Mouse (Mus musculus) MEL (cell line): Measurements from ENCODE around the gene Crkl. TPM values are rescaled to one million over a fixed set of nuclear protein-coding genes. Genes with fewer than 3 reads are reported as not detected.
"Not testable (repeated sequence)": the region's sequence is repeated elsewhere in the genome, so short reads cannot be mapped to it uniquely, and the experiment has no call there.

Source experiments
- DNase-seq: peaks from one replicate; pipeline ENCODE4 v3.0.0; 2011; ENCODE audit warnings: low read depth, low spot score
- H3K27ac ChIP-seq: 2 replicates; pipeline ENCODE4 v1.5.1; 2012; ENCODE audit warnings: low read depth, mild to moderate bottlenecking, control low read depth, low read length, moderate library complexity; ENCODE audit not compliant: control insufficient read depth
- H3K27me3 ChIP-seq, 2 experiments: fragments of 150-350 bp in 1 of 2; sonication (generic) in 1 of 2; 2 replicates each; pipeline ENCODE4 v1.6.1; 2012; ENCODE audit warnings: low read length in 2 of 2, mild to moderate bottlenecking in 2 of 2, improper control_type of control experiment in 1 of 2, moderate library complexity in 1 of 2; ENCODE audit not compliant: insufficient read depth in 2 of 2, control insufficient read depth in 1 of 2
- H3K36me3 ChIP-seq, 2 experiments: 2 replicates each; pipeline ENCODE4 v1.6.1; 2012 to 2014; ENCODE audit warnings: low read length in 2 of 2, improper control_type of control experiment in 1 of 2, inconsistent platforms in 1 of 2, mild to moderate bottlenecking in 1 of 2; ENCODE audit not compliant: insufficient read depth in 2 of 2, control insufficient read depth in 1 of 2
- H3K4me1 ChIP-seq, 2 experiments: fragments of 150-350 bp in 1 of 2; sonication (generic) in 1 of 2; 2 replicates each; pipeline ENCODE4 v1.6.1; 2012; ENCODE audit warnings: low read length in 2 of 2, improper control_type of control experiment in 1 of 2, mild to moderate bottlenecking in 1 of 2; ENCODE audit not compliant: insufficient read depth in 2 of 2, control insufficient read depth in 1 of 2
- H3K4me3 ChIP-seq, 2 experiments: fragments of 150-350 bp in 1 of 2; sonication (generic) in 1 of 2; 2 replicates each; pipeline ENCODE4 v1.5.1; 2012; ENCODE audit warnings: low read depth in 2 of 2, low read length in 2 of 2, mild to moderate bottlenecking in 2 of 2, moderate library complexity in 2 of 2, control low read depth in 1 of 2, improper control_type of control experiment in 1 of 2; ENCODE audit not compliant: control insufficient read depth in 1 of 2, insufficient read depth in 1 of 2
- H3K79me2 ChIP-seq: 2 replicates; pipeline ENCODE4 v1.6.1; 2012; ENCODE audit warnings: mild to moderate bottlenecking, low read length, moderate library complexity; ENCODE audit not compliant: control insufficient read depth, poor library complexity, insufficient read depth
- H3K9ac ChIP-seq: 2 replicates; pipeline ENCODE4 v1.6.1; 2012; ENCODE audit warnings: low read depth, mild to moderate bottlenecking, control low read depth, low read length, moderate library complexity; ENCODE audit not compliant: control insufficient read depth, poor library complexity, severe bottlenecking
- H3K9me3 ChIP-seq: fragments of 150-350 bp; sonication (generic); replicated peaks from 2 replicates; pipeline ENCODE4 v1.6.1; 2012; ENCODE audit warnings: mild to moderate bottlenecking, low read length, improper control_type of control experiment, moderate library complexity; ENCODE audit not compliant: insufficient read depth
- BHLHE40 ChIP-seq: IDR thresholded peaks from 2 replicates; pipeline ENCODE4 v1.6.1; 2012; ENCODE audit warnings: low read depth, mild to moderate bottlenecking, inconsistent platforms, low read length, improper control_type of control experiment, borderline replicate concordance
- CTCF ChIP-seq, 3 experiments: IDR thresholded peaks in 2 of 3; conservative IDR thresholded peaks in 1 of 3; 2 replicates each; pipeline ENCODE4 v1.5.1; 2011 to 2012; ENCODE audit warnings: low read length in 3 of 3, low read depth in 2 of 3, mild to moderate bottlenecking in 2 of 3, improper control_type of control experiment in 1 of 3, inconsistent platforms in 1 of 3, mixed read lengths in 1 of 3, moderate library complexity in 1 of 3; ENCODE audit not compliant: control insufficient read depth in 1 of 3, insufficient read depth in 1 of 3, poor library complexity in 1 of 3, severe bottlenecking in 1 of 3
- ELF1 ChIP-seq: IDR thresholded peaks from 2 replicates; pipeline ENCODE4 v1.6.1; 2014; ENCODE audit warnings: low read depth, mild to moderate bottlenecking, inconsistent platforms, low read length, improper control_type of control experiment, moderate library complexity
- EP300 ChIP-seq, 2 experiments: IDR thresholded peaks; 2 replicates each; pipeline ENCODE4 v1.6.1; 2011; ENCODE audit warnings: improper control_type of control experiment in 2 of 2, low read length in 2 of 2, low read depth in 1 of 2, mild to moderate bottlenecking in 1 of 2
- ETS1 ChIP-seq: IDR thresholded peaks from 2 replicates; pipeline ENCODE4 v1.6.1; 2012; ENCODE audit warnings: low read depth, mild to moderate bottlenecking, inconsistent platforms, low read length, improper control_type of control experiment, moderate library complexity
- GABPA ChIP-seq: IDR thresholded peaks from 2 replicates; pipeline ENCODE4 v1.6.1; 2012; ENCODE audit warnings: low read depth, mild to moderate bottlenecking, inconsistent platforms, low read length, improper control_type of control experiment, moderate library complexity
- GATA1 ChIP-seq: IDR thresholded peaks from 2 replicates; pipeline ENCODE4 v1.6.1; 2011; ENCODE audit warnings: low read depth, low read length, improper control_type of control experiment
- JUND ChIP-seq: IDR thresholded peaks from 2 replicates; pipeline ENCODE4 v1.6.1; 2011; ENCODE audit warnings: low read depth, mild to moderate bottlenecking, improper control_type of control experiment, low read length
- KAT2A ChIP-seq: conservative IDR thresholded peaks from 2 replicates; pipeline ENCODE4 v1.6.1; 2012; ENCODE audit warnings: low read depth, low read length, improper control_type of control experiment, inconsistent platforms
- MEF2A ChIP-seq: IDR thresholded peaks from 2 replicates; pipeline ENCODE4 v1.6.1; 2014; ENCODE audit warnings: low read depth, mild to moderate bottlenecking, inconsistent platforms, low read length, improper control_type of control experiment; ENCODE audit not compliant: poor library complexity, insufficient replicate concordance, severe bottlenecking; ENCODE audit errors: extremely low read depth
- MXI1 ChIP-seq: IDR thresholded peaks from 2 replicates; pipeline ENCODE4 v1.6.1; 2011; ENCODE audit warnings: mild to moderate bottlenecking, low read depth, low read length, improper control_type of control experiment
- POLR2AphosphoS2 ChIP-seq: IDR thresholded peaks from 2 replicates; pipeline ENCODE4 v1.6.1; 2011; ENCODE audit warnings: low read length, improper control_type of control experiment
- RAD21 ChIP-seq: IDR thresholded peaks from 2 replicates; pipeline ENCODE4 v1.6.1; 2011; ENCODE audit warnings: mild to moderate bottlenecking, low read depth, low read length, improper control_type of control experiment
- RCOR1 ChIP-seq: IDR thresholded peaks from 2 replicates; pipeline ENCODE4 v1.6.1; 2012; ENCODE audit warnings: low read depth, mild to moderate bottlenecking, inconsistent platforms, low read length, improper control_type of control experiment
- SIN3A ChIP-seq: IDR thresholded peaks from 2 replicates; pipeline ENCODE4 v1.6.1; 2012; ENCODE audit warnings: low read length, improper control_type of control experiment, inconsistent platforms
- SMC3 ChIP-seq: IDR thresholded peaks from 2 replicates; pipeline ENCODE4 v1.6.1; 2011; ENCODE audit warnings: low read depth, low read length, improper control_type of control experiment
- TAL1 ChIP-seq: IDR thresholded peaks from 2 replicates; pipeline ENCODE4 v1.6.1; 2012; ENCODE audit warnings: mild to moderate bottlenecking, inconsistent platforms, low read length, moderate library complexity, mixed read lengths
- TBP ChIP-seq: IDR thresholded peaks from 2 replicates; pipeline ENCODE4 v1.8.0; 2011; ENCODE audit warnings: low read depth, low read length, improper control_type of control experiment
- UBTF ChIP-seq: IDR thresholded peaks from 2 replicates; pipeline ENCODE4 v1.6.1; 2012; ENCODE audit warnings: low read depth, mild to moderate bottlenecking, inconsistent platforms, low read length, improper control_type of control experiment, moderate library complexity, borderline replicate concordance; ENCODE audit not compliant: insufficient read depth
- ZKSCAN1 ChIP-seq: IDR thresholded peaks from 2 replicates; pipeline ENCODE4 v1.6.1; 2012; ENCODE audit warnings: low read depth, mild to moderate bottlenecking, inconsistent platforms, low read length, improper control_type of control experiment, moderate library complexity
- ZMIZ1 ChIP-seq: IDR thresholded peaks from 2 replicates; pipeline ENCODE4 v1.6.1; 2012; ENCODE audit warnings: low read depth, mild to moderate bottlenecking, inconsistent platforms, low read length, improper control_type of control experiment, moderate library complexity
- ZNF384 ChIP-seq: IDR thresholded peaks from 2 replicates; pipeline ENCODE4 v1.6.1; 2012; ENCODE audit warnings: low read depth, mild to moderate bottlenecking, inconsistent platforms, low read length, improper control_type of control experiment
- polyA plus RNA-seq, 2 experiments: library from polyadenylated mRNA; stranded (reverse) in 1 of 2; unstranded in 1 of 2; fragments of >175 nt in 1 of 2; fragments of >200 nt in 1 of 2; gene quantifications; 2 replicates each; pipeline versions ENCODE4 v1.2.1 to v1.2.4; 2012; ENCODE audit warnings: low replicate concordance in 2 of 2, low read depth in 1 of 2; ENCODE audit not compliant: insufficient read length in 2 of 2, insufficient read depth in 1 of 2, missing spikeins in 1 of 2
- total RNA-seq: library from RNA; depleted of rRNA; stranded (reverse); fragments of 300-350 nt; gene quantifications from 2 replicates; pipeline ENCODE4 v1.2.3, GENCODE M21; 2012

Gene Crkl
- total and polyA plus RNA-seq, 3 experiments, result 14.9 to 146 (median 34.6) TPM

DNA sequence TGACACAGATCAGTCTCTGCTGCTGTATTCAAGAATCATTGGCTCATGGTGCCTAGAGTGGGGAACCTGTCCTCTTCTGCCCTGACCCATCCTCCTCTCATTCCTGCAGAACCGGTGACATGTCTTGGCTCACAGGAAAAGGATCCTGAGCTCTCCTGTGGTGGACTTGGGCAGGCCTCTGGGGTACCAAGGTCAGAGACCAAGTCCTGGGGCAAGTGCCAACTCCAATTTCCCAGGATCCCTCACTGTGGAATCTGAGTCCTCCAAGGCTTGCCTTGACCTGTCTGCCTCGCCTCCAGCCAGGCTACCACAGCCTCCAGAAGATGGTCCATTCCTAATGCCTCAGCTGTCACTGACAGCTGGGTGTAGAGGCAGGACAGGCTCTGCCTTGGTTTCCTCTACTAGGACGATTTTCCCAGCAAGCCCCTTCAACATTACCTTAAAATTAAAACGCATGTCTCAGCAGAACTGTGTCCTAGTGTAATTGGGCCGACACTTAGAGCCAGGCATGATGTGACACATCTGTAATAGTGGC, 55.3 kb downstream of the Crkl start:
- Histone ChIP-seq H3K4me3 (no peak overlapping the region), H3K27ac (no peak overlapping the region), H3K36me3 (peaks cover 0 to 15% of the 10 kb centered on the region in 2 experiments; a peak in 2 of 4 replicates), H3K9me3 (no peaks in the 10 kb centered on the region), H3K79me2 (peaks cover 8% of the 10 kb centered on the region), H3K27me3 (peaks cover 0 to 6% of the 10 kb centered on the region in 2 experiments; a peak in 2 of 4 replicates), H3K9ac (no peak overlapping the region), H3K4me1 (peaks cover 9 to 15% of the 10 kb centered on the region in 2 experiments)
- TF ChIP-seq ETS1, result no peak
- no peak for DNase-seq

DNA sequence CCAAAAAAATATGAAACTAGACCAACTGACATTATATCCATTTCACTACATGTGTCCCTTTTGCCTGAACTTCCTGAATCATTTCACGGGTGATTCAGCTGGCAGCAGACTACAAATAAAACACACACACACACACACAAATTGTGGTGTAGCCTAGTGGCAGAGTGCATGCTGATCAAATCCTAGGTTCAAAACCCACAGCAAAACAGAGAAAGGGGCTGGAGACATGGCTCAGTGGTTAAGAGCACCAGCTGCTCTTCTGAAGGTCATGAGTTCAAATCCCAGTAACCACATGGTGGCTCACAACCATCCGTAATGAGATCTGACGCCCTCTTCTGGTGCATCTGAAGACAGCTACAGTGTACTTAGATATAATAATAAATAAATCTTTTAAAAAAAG, 56.2 kb downstream of the Crkl start:
- H3K4me1 ChIP-seq, result peaks cover 9 to 15% of the 10 kb centered on the region in 2 experiments
- H3K9me3 ChIP-seq, H3K27me3 ChIP-seq, H3K79me2 ChIP-seq: not testable (repeated sequence)
- peak overlapping the region; percentile 98 for H3K27ac ChIP-seq
- peaks cover 0 to 15% of the 10 kb centered on the region in 2 experiments; a peak in 2 of 4 replicates for H3K36me3 ChIP-seq
- H3K4me3 ChIP-seq, result peak overlapping the region; percentile 75 to 86
- H3K9ac ChIP-seq, result peak overlapping the region; percentile 78
- TF ChIP-seq TBP (peak; percentile 87), CTCF (IDR thresholded peaks at IDR 0.05 in 2 of 3, conservative IDR thresholded peaks at IDR 0.05 in 1 of 3; ENCODE audit: control insufficient read depth in 1 of 3, insufficient read depth in 1 of 3, low read depth in 2 of 3, low read length in 3 of 3, poor library complexity in 1 of 3, severe bottlenecking in 1 of 3) (0 out of 6 replicates have a peak, but pooled peaks of 1 of the 3 experiments have one; percentile 24)
- peak; percentile 54 for DNase-seq

DNA sequence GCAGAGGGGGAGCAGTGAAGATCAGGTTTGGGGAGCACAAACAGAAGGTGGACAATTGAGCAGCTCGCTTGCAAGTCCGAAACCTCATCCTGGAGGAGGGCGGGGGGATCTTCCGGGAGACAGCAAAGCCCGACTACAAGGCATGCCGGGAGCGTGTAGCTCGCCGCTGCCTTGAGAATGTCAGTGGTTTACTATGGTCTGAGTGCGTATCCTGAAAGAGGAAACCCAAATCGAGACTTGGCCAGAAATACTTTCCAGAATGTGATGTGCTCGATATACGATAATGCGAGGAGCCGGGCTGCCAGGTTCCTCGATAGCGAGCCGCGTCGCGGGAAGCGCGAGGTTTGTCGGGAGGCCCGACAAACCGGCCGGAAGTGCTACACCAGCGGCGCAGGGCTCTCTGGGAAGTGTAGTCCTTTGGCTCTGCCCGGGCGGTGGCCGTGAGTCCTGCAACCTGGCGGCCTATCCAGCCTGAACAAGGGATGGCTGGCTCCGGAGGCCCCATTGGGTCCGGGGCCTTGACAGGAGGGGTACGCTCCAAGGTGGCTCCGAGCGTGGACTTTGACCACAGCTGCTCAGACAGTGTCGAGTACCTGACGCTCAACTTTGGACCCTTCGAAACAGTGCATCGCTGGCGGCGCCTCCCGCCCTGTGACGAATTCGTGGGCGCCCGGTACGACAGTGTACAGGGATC, 56.9 kb downstream of the Crkl start, which contains the start of gene Lztr1:
Gene Lztr1, plus strand, starts transcription at position 143 of the 694 bp plus-strand sequence.
- Histone ChIP-seq H3K9ac (peak within 1 kb of the TSS; percentile 78), H3K9me3 (no peaks in the 10 kb centered on the region), H3K27me3 (peaks cover 0 to 4% of the 10 kb centered on the region in 2 experiments; a peak in 2 of 4 replicates), H3K4me3 (peak within 1 kb of the TSS; percentile 75 to 86), H3K4me1 (peaks cover 9 to 15% of the 10 kb centered on the region in 2 experiments), H3K79me2 (peaks cover 8% of the 10 kb centered on the region), H3K27ac (peak within 1 kb of the TSS; percentile 98), H3K36me3 (peaks cover 0 to 15% of the 10 kb centered on the region in 2 experiments; a peak in 2 of 4 replicates)
- DNase-seq, result peak; percentile 95
- TF ChIP-seq RAD21 (no peak), TAL1 (peak; percentile 12; the same call in 1 of the 2 replicates), JUND (no peak), UBTF (no peak), TBP (peak; percentile 73; the same call in 1 of the 2 replicates), EP300 (IDR thresholded peaks at IDR 0.05; ENCODE audit: low read depth in 1 of 2, low read length in 2 of 2) (no peak), MXI1 (peak; percentile 75), SIN3A (no peak; the same call in 1 of the 2 replicates), ZKSCAN1 (no peak), MEF2A (no peak), CTCF (IDR thresholded peaks at IDR 0.05 in 2 of 3, conservative IDR thresholded peaks at IDR 0.05 in 1 of 3; ENCODE audit: control insufficient read depth in 1 of 3, insufficient read depth in 1 of 3, low read depth in 2 of 3, low read length in 3 of 3, poor library complexity in 1 of 3, severe bottlenecking in 1 of 3) (no peak), GABPA (no peak), KAT2A (peak; percentile 91), ELF1 (peak; percentile 84), ZMIZ1 (peak; percentile 68; the same call in 1 of the 2 replicates), ZNF384 (no peak), BHLHE40 (no peak), SMC3 (no peak), RCOR1 (no peak), POLR2AphosphoS2 (peak; percentile 73; the same call in 1 of the 2 replicates), GATA1 (peak; percentile 34; the same call in 1 of the 2 replicates)
